Mouse (Mus musculus) forebrain, postnatal 0 days (tissue): ENCODE data around the gene Setd7. TPM values are rescaled to one million over a fixed set of nuclear protein-coding genes. Genes with fewer than 3 reads are reported as not detected.

Source experiments
- ATAC-seq: fragments of 200-750 bp; cut with Nextera tagmentation; 2 replicates; pipeline ENCODE4 v1.8.0; 2017; ENCODE audit warnings: mild to moderate bottlenecking, moderate library complexity
- DNase-seq: peaks from one replicate; pipeline ENCODE4 v3.0.0-alpha.2; 2015
- H3K27ac ChIP-seq: fragments of 300-500 bp; sonication (generic); 2 replicates; pipeline ENCODE4 v1.5.1; 2014; ENCODE audit warnings: low read depth, mild to moderate bottlenecking, antibody characterized with exemption, low read length, moderate library complexity, mixed read lengths
- H3K27me3 ChIP-seq: fragments of 300-500 bp; sonication (generic); 2 replicates; pipeline ENCODE4 v1.6.1; 2014; ENCODE audit warnings: mild to moderate bottlenecking, low read length, mixed read lengths; ENCODE audit not compliant: insufficient read depth
- H3K36me3 ChIP-seq: fragments of 300-500 bp; sonication (generic); 2 replicates; pipeline ENCODE4 v1.6.1; 2014; ENCODE audit warnings: mild to moderate bottlenecking, moderate library complexity; ENCODE audit not compliant: insufficient read depth
- H3K4me1 ChIP-seq: fragments of 300-500 bp; sonication (generic); 2 replicates; pipeline ENCODE4 v1.6.1; 2014; ENCODE audit warnings: antibody characterized with exemption; ENCODE audit not compliant: insufficient read depth
- H3K4me2 ChIP-seq: fragments of 300-500 bp; sonication (generic); 2 replicates; pipeline ENCODE4 v1.6.1; 2014; ENCODE audit warnings: low read depth, mild to moderate bottlenecking, moderate library complexity
- H3K4me3 ChIP-seq: fragments of 300-500 bp; sonication (generic); 2 replicates; pipeline ENCODE4 v1.5.1; 2014; ENCODE audit warnings: low read depth, low read length, mixed read lengths
- H3K9ac ChIP-seq: fragments of 300-500 bp; sonication (generic); 2 replicates; pipeline ENCODE4 v1.6.1; 2014; ENCODE audit warnings: mild to moderate bottlenecking
- H3K9me3 ChIP-seq: fragments of 300-500 bp; sonication (generic); 2 replicates; pipeline ENCODE4 v1.6.1; 2016; ENCODE audit warnings: low read length
- CTCF ChIP-seq: sonication (generic); IDR thresholded peaks from 2 replicates; pipeline ENCODE4 v1.5.1; 2016; ENCODE audit warnings: antibody characterized with exemption, control low read depth, low read depth
- WGBS: fragments of 180-500 bp; shearing (Covaris S2); extraction: QIAGEN DNeasy Blood & Tissue Kit; methylation state at CpG from one replicate; pipeline ENCODE4 v1.1.7; 2014; 5-methylcytosine and 5-hydroxymethylcytosine counted together
- polyA plus RNA-seq: library from polyadenylated mRNA; unstranded; fragments of >200 nt; fragmentation: Nextera tagmentation; extraction: Ambion mirVana; gene quantifications from 2 replicates; pipeline ENCODE4 v1.2.1, GENCODE M21; 2015
- total RNA-seq: library from RNA; depleted of rRNA; stranded (reverse); fragments of >200 nt; gene quantifications from 2 replicates; pipeline ENCODE4 v1.2.3, GENCODE M21; 2014

The Setd7 gene
- total and polyA plus RNA-seq, 2 experiments from 2014 or later, result 2.1 to 22.8 TPM

DNA sequence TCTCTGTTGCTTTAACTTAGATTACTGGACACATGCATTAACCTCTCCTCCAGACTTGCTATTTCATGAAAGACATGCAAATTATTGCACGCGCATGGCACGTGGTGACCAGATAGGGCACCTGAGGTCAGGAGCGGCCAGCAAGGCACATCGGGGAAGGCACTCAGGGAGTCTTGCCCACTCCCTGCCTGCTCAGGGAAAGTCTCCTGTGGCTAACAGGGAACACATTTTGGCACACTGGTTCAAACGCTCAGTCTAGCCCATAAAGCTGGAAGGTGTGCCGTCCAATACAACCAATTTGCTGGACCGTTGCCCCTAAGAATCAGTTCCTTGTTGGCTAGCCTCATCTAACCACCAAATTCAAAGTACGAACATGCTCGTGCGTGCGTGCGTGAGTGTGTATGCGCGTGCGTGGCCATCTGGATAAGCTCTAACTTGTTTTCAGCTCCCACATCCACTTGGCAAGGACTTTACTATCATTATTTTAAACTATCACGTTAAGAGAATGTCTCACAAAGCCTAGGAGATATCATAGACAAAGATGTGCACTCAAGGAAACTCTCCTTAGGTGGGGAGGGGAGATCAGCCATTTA is 11.6 kb downstream of the Setd7 start:
- H3K4me1 ChIP-seq, result no peaks in the 10 kb centered on the region
- H3K36me3 ChIP-seq, result peaks cover 17% of the 10 kb centered on the region
- H3K9ac ChIP-seq, result no peak overlapping the region
- DNase-seq (no peak), ATAC-seq (no peak)
- 82% methylated on average over 17 of the region's 17 CpGs for WGBS
- H3K4me3 ChIP-seq, result no peak overlapping the region
- no peak for TF ChIP-seq CTCF
- H3K4me2 ChIP-seq, result no peak overlapping the region
- no peaks in the 10 kb centered on the region for H3K27me3 ChIP-seq
- H3K27ac ChIP-seq, result no peak overlapping the region
- no peaks in the 10 kb centered on the region for H3K9me3 ChIP-seq

DNA sequence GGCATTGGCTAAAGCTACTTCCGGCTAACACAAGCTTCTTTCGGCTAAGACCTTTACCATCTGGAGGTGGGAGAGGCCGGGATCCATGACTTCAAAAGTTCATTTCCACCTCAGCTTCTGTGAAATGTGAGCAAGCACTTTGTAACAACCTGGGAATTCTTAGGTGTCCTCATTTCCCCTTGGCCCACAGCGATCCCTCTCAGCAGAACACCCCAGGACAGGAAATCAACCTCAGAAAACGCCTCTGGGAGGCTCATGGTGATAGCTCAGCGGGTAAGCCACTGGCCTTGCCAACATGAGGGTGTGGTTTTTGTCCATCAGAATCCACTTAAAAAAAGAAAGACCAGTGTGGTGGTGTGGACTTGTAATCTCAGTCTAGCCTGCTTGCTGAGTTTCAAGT is 13.1 kb downstream of the Setd7 start:
- TF ChIP-seq CTCF, result no peak
- DNase-seq (no peak), ATAC-seq (no peak)
- Histone ChIP-seq H3K9ac (no peak overlapping the region), H3K36me3 (peaks cover 20% of the 10 kb centered on the region), H3K9me3 (no peaks in the 10 kb centered on the region), H3K4me3 (no peak overlapping the region), H3K27ac (no peak overlapping the region), H3K4me1 (no peaks in the 10 kb centered on the region), H3K27me3 (no peaks in the 10 kb centered on the region), H3K4me2 (no peak overlapping the region)
- 92% methylated on average over 6 of the region's 6 CpGs for WGBS

DNA sequence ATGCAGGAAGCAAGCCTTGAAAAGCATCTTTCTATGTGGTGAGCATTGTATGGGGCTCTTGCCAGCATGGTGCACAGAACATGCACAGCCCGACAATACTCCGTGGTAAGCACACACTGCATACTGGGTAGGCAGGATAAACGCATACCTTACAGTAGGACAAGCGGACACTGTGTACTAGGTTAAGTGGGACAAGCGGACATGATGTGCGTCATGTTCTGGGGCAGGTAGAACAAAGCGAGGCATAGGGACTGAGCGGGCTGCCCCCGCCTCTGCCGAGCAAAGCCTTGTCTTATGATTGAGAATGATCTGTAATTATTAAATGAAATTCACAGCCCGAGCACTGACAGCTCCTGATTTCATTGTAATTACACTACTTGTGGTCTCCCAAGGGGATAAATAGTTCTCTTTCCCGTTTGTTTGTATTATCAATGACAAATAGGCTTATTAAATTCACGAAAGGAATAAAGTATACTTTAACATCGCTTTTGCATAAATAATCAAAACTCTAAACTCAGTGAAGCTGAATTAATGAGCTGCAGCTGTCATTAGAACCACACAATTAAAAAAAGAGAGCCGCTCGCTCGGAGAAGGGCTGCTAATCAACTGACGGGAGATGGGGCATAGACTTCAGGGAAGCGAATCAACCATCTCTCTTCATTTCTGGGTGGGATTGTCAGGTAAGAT is 16.1 kb downstream of the Setd7 start:
- ATAC-seq (peak; percentile 78), DNase-seq (peak; percentile 44)
- Histone ChIP-seq H3K4me2 (peak overlapping the region; percentile 36), H3K9me3 (no peaks in the 10 kb centered on the region), H3K36me3 (peaks cover 40% of the 10 kb centered on the region), H3K27ac (peak overlapping the region; percentile 55; the same call in 1 of the 2 replicates), H3K4me3 (no peak overlapping the region), H3K27me3 (no peaks in the 10 kb centered on the region), H3K4me1 (no peaks in the 10 kb centered on the region), H3K9ac (no peak overlapping the region)
- WGBS, result 25% methylated on average over 19 of the region's 19 CpGs
- no peak for TF ChIP-seq CTCF

DNA sequence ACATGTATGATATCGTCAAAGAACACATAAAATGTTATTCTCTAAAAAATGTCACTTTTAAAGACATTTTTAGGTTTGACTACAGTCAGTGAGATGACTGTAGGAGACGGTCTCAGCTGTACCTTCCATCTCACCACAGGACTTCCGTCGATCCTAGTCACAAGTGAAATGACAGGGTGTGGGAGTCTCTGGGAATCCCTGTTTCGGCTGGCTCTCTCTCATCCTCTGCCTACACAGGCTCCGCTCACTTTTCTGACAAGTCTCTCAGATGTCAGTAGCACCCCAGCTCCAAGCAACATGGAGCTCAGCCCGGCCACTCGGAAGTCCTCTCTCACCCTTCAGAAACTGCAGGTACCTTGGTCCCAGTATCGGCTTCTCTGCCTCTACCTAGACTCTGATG is 20.0 kb downstream of the Setd7 start:
- no peaks in the 10 kb centered on the region for H3K27me3 ChIP-seq
- no peaks in the 10 kb centered on the region for H3K9me3 ChIP-seq
- no peak overlapping the region for H3K4me3 ChIP-seq
- peaks cover 56% of the 10 kb centered on the region for H3K36me3 ChIP-seq
- ATAC-seq (no peak), DNase-seq (no peak)
- no peak overlapping the region for H3K9ac ChIP-seq
- H3K4me2 ChIP-seq, result no peak overlapping the region
- no peak for TF ChIP-seq CTCF
- no peaks in the 10 kb centered on the region for H3K4me1 ChIP-seq
- no peak overlapping the region for H3K27ac ChIP-seq
- WGBS, result 94% methylated on average over 9 of the region's 9 CpGs

DNA sequence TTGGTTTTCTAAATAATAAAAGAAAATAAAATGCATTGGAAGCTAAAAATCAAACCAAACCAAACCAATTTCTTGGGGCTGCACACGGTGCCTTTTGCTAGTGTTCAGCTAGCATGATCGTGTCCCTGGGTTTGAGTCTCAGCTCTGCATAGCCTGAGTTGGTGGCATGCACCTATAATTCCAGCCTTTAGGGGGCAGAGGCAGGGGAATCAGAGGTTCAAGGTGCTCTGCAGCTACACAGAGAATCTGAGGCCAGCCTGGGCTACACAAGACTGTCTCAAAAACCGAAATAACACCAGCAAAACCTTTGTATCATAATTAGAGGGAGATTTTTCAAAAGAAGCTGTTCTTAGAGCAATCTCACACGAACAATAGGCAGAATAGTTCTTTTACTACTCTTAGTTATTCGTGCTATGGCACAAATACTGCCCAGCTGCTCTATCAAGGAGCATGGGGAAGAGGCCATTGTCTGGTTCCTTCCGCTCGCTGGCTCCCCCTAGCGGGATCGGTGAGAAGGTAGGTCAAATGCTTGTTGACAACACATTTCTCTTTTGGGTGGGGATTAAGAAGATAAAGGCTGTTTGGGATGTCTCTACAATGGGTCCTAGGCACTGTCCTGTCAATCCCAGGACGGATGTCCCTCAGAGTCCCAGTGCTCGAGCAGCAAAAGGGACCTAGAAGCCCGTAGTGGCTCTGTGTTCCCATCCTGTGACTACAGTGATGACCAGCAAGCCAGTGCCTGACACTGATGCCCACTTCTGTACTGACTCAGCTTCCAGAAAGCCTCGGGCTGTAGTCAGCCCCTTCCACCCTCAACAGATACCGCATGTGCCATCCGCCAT is 20.9 kb downstream of the Setd7 start:
- peak; percentile 69 for DNase-seq
- Histone ChIP-seq H3K4me2 (no peak overlapping the region), H3K27ac (no peak overlapping the region), H3K9ac (no peak overlapping the region), H3K4me3 (no peak overlapping the region), H3K36me3 (peaks cover 63% of the 10 kb centered on the region), H3K27me3 (no peaks in the 10 kb centered on the region), H3K9me3 (no peaks in the 10 kb centered on the region), H3K4me1 (no peaks in the 10 kb centered on the region)
- ATAC-seq, result peak; percentile 53
- peak; percentile 65 for TF ChIP-seq CTCF
- 55% methylated on average over 15 of the region's 15 CpGs for WGBS

DNA sequence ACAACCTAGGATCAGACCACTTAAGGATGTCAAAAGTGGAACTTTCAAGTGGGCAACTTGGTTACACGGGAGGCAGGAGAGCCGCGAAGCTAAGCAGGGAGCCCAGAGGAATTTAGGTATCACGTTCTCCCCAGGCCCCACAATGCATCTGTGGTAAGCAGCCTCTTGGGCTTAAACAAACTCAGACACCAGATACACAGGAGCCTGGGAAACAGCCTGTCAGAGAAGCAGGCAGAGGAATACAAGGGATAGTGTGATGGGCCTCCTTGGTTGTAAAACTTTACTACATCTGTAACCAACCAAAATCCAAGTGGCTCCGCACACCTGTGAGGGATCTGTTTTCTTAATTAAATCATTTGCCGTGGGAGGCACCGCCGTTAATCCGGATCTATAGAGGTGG is 26.7 kb downstream of the Setd7 start:
- Histone ChIP-seq H3K9ac (no peak overlapping the region), H3K4me1 (no peaks in the 10 kb centered on the region), H3K27me3 (no peaks in the 10 kb centered on the region), H3K27ac (no peak overlapping the region), H3K36me3 (peaks cover 85% of the 10 kb centered on the region), H3K4me2 (no peak overlapping the region), H3K9me3 (no peaks in the 10 kb centered on the region), H3K4me3 (no peak overlapping the region)
- ATAC-seq, result no peak
- DNase-seq, result no peak
- no peak for TF ChIP-seq CTCF
- WGBS, result 92% methylated on average over 9 of the region's 9 CpGs

DNA sequence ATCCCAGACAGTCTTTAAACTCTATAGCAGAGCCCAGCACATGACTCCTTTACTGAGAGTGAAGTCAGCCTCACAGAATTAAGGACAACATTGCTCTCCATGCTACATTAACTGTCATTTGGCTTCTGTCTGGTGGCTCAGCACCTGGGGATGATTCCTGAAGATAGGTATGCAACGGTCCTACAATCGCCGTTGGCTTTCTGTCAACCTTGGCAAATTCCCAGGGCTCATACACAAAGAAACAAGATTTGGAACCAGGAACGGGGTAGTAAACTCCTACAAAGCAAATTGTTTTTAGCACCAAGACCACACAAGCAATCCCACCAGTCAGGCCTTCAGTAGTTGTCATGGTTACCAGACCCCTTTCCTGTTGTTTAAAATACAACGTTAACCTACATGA is 27.1 kb downstream of the Setd7 start:
- 60% methylated on average over 5 of the region's 5 CpGs for WGBS

More for the DNA sequence above, 27.1 kb downstream of the Setd7 start:
- H3K4me2 ChIP-seq, result no peak overlapping the region
- H3K27me3 ChIP-seq, result no peaks in the 10 kb centered on the region
- H3K27ac ChIP-seq, result no peak overlapping the region
- no peaks in the 10 kb centered on the region for H3K4me1 ChIP-seq
- TF ChIP-seq CTCF, result no peak
- no peaks in the 10 kb centered on the region for H3K9me3 ChIP-seq
- H3K9ac ChIP-seq, result no peak overlapping the region
- no peak for ATAC-seq
- no peak for DNase-seq
- no peak overlapping the region for H3K4me3 ChIP-seq
- H3K36me3 ChIP-seq, result peaks cover 85% of the 10 kb centered on the region
